Mouse (Mus musculus) MEL (cell line): Measurements from ENCODE around the gene Asb8. TPM values are rescaled to one million over a fixed set of nuclear protein-coding genes. Genes with fewer than 3 reads are reported as not detected.

Experiments used
- DNase-seq: peaks from one replicate; pipeline ENCODE4 v3.0.0; 2011; ENCODE audit warnings: low read depth, low spot score
- H3K27ac ChIP-seq: 2 replicates; pipeline ENCODE4 v1.5.1; 2012; ENCODE audit warnings: low read depth, mild to moderate bottlenecking, control low read depth, low read length, moderate library complexity; ENCODE audit not compliant: control insufficient read depth
- H3K27me3 ChIP-seq, 2 experiments: fragments of 150-350 bp in 1 of 2; sonication (generic) in 1 of 2; 2 replicates each; pipeline ENCODE4 v1.6.1; 2012; ENCODE audit warnings: low read length in 2 of 2, mild to moderate bottlenecking in 2 of 2, improper control_type of control experiment in 1 of 2, moderate library complexity in 1 of 2; ENCODE audit not compliant: insufficient read depth in 2 of 2, control insufficient read depth in 1 of 2
- H3K36me3 ChIP-seq, 2 experiments: 2 replicates each; pipeline ENCODE4 v1.6.1; 2012 to 2014; ENCODE audit warnings: low read length in 2 of 2, improper control_type of control experiment in 1 of 2, inconsistent platforms in 1 of 2, mild to moderate bottlenecking in 1 of 2; ENCODE audit not compliant: insufficient read depth in 2 of 2, control insufficient read depth in 1 of 2
- H3K4me1 ChIP-seq, 2 experiments: fragments of 150-350 bp in 1 of 2; sonication (generic) in 1 of 2; 2 replicates each; pipeline ENCODE4 v1.6.1; 2012; ENCODE audit warnings: low read length in 2 of 2, improper control_type of control experiment in 1 of 2, mild to moderate bottlenecking in 1 of 2; ENCODE audit not compliant: insufficient read depth in 2 of 2, control insufficient read depth in 1 of 2
- H3K4me3 ChIP-seq, 2 experiments: fragments of 150-350 bp in 1 of 2; sonication (generic) in 1 of 2; 2 replicates each; pipeline ENCODE4 v1.5.1; 2012; ENCODE audit warnings: low read depth in 2 of 2, low read length in 2 of 2, mild to moderate bottlenecking in 2 of 2, moderate library complexity in 2 of 2, control low read depth in 1 of 2, improper control_type of control experiment in 1 of 2; ENCODE audit not compliant: control insufficient read depth in 1 of 2, insufficient read depth in 1 of 2
- H3K79me2 ChIP-seq: 2 replicates; pipeline ENCODE4 v1.6.1; 2012; ENCODE audit warnings: mild to moderate bottlenecking, low read length, moderate library complexity; ENCODE audit not compliant: control insufficient read depth, poor library complexity, insufficient read depth
- H3K9ac ChIP-seq: 2 replicates; pipeline ENCODE4 v1.6.1; 2012; ENCODE audit warnings: low read depth, mild to moderate bottlenecking, control low read depth, low read length, moderate library complexity; ENCODE audit not compliant: control insufficient read depth, poor library complexity, severe bottlenecking
- H3K9me3 ChIP-seq: fragments of 150-350 bp; sonication (generic); replicated peaks from 2 replicates; pipeline ENCODE4 v1.6.1; 2012; ENCODE audit warnings: mild to moderate bottlenecking, low read length, improper control_type of control experiment, moderate library complexity; ENCODE audit not compliant: insufficient read depth
- BHLHE40 ChIP-seq: IDR thresholded peaks from 2 replicates; pipeline ENCODE4 v1.6.1; 2012; ENCODE audit warnings: low read depth, mild to moderate bottlenecking, inconsistent platforms, low read length, improper control_type of control experiment, borderline replicate concordance
- CHD1 ChIP-seq: IDR thresholded peaks from 2 replicates; pipeline ENCODE4 v1.6.1; 2012; ENCODE audit warnings: low read depth, mild to moderate bottlenecking, inconsistent platforms, low read length, improper control_type of control experiment
- E2F4 ChIP-seq: IDR thresholded peaks from 2 replicates; pipeline ENCODE4 v1.6.1; 2011; ENCODE audit warnings: low read depth, low read length, improper control_type of control experiment, borderline replicate concordance
- ELF1 ChIP-seq: IDR thresholded peaks from 2 replicates; pipeline ENCODE4 v1.6.1; 2014; ENCODE audit warnings: low read depth, mild to moderate bottlenecking, inconsistent platforms, low read length, improper control_type of control experiment, moderate library complexity
- EP300 ChIP-seq, 2 experiments: IDR thresholded peaks; 2 replicates each; pipeline ENCODE4 v1.6.1; 2011; ENCODE audit warnings: improper control_type of control experiment in 2 of 2, low read length in 2 of 2, low read depth in 1 of 2, mild to moderate bottlenecking in 1 of 2
- GABPA ChIP-seq: IDR thresholded peaks from 2 replicates; pipeline ENCODE4 v1.6.1; 2012; ENCODE audit warnings: low read depth, mild to moderate bottlenecking, inconsistent platforms, low read length, improper control_type of control experiment, moderate library complexity
- GATA1 ChIP-seq: IDR thresholded peaks from 2 replicates; pipeline ENCODE4 v1.6.1; 2011; ENCODE audit warnings: low read depth, low read length, improper control_type of control experiment
- KAT2A ChIP-seq: conservative IDR thresholded peaks from 2 replicates; pipeline ENCODE4 v1.6.1; 2012; ENCODE audit warnings: low read depth, low read length, improper control_type of control experiment, inconsistent platforms
- MAFK ChIP-seq: IDR thresholded peaks from 2 replicates; pipeline ENCODE4 v1.6.1; 2011; ENCODE audit warnings: low read depth, mild to moderate bottlenecking, low read length, improper control_type of control experiment, borderline replicate concordance
- MAZ ChIP-seq: IDR thresholded peaks from 2 replicates; pipeline ENCODE4 v1.6.1; 2012; ENCODE audit warnings: low read depth, mild to moderate bottlenecking, inconsistent platforms, low read length, improper control_type of control experiment
- MEF2A ChIP-seq: IDR thresholded peaks from 2 replicates; pipeline ENCODE4 v1.6.1; 2014; ENCODE audit warnings: low read depth, mild to moderate bottlenecking, inconsistent platforms, low read length, improper control_type of control experiment; ENCODE audit not compliant: poor library complexity, insufficient replicate concordance, severe bottlenecking; ENCODE audit errors: extremely low read depth
- MXI1 ChIP-seq: IDR thresholded peaks from 2 replicates; pipeline ENCODE4 v1.6.1; 2011; ENCODE audit warnings: mild to moderate bottlenecking, low read depth, low read length, improper control_type of control experiment
- MYB ChIP-seq: IDR thresholded peaks from 2 replicates; pipeline ENCODE4 v1.6.1; 2011; ENCODE audit warnings: mild to moderate bottlenecking, low read depth, low read length, improper control_type of control experiment
- NRF1 ChIP-seq: IDR thresholded peaks from 2 replicates; pipeline ENCODE4 v1.6.1; 2014; ENCODE audit warnings: low read depth, mild to moderate bottlenecking, inconsistent platforms, low read length, improper control_type of control experiment, moderate library complexity; ENCODE audit not compliant: poor library complexity, insufficient read depth, severe bottlenecking
- POLR2A ChIP-seq, 2 experiments: IDR thresholded peaks; 2 replicates each; pipeline ENCODE4 v1.6.1; 2011 to 2012; ENCODE audit warnings: low read length in 2 of 2, mild to moderate bottlenecking in 2 of 2, control low read depth in 1 of 2, improper control_type of control experiment in 1 of 2, low read depth in 1 of 2, moderate library complexity in 1 of 2; ENCODE audit not compliant: control insufficient read depth in 1 of 2, insufficient read depth in 1 of 2, poor library complexity in 1 of 2
- POLR2AphosphoS2 ChIP-seq: IDR thresholded peaks from 2 replicates; pipeline ENCODE4 v1.6.1; 2011; ENCODE audit warnings: low read length, improper control_type of control experiment
- POLR2AphosphoS5 ChIP-seq: IDR thresholded peaks from 2 replicates; pipeline ENCODE4 v1.6.1; 2012; ENCODE audit warnings: low read depth, borderline replicate concordance, mild to moderate bottlenecking, inconsistent platforms, low read length, moderate library complexity, mixed read lengths
- RCOR1 ChIP-seq: IDR thresholded peaks from 2 replicates; pipeline ENCODE4 v1.6.1; 2012; ENCODE audit warnings: low read depth, mild to moderate bottlenecking, inconsistent platforms, low read length, improper control_type of control experiment
- SIN3A ChIP-seq: IDR thresholded peaks from 2 replicates; pipeline ENCODE4 v1.6.1; 2012; ENCODE audit warnings: low read length, improper control_type of control experiment, inconsistent platforms
- SMC3 ChIP-seq: IDR thresholded peaks from 2 replicates; pipeline ENCODE4 v1.6.1; 2011; ENCODE audit warnings: low read depth, low read length, improper control_type of control experiment
- TBP ChIP-seq: IDR thresholded peaks from 2 replicates; pipeline ENCODE4 v1.8.0; 2011; ENCODE audit warnings: low read depth, low read length, improper control_type of control experiment
- UBTF ChIP-seq: IDR thresholded peaks from 2 replicates; pipeline ENCODE4 v1.6.1; 2012; ENCODE audit warnings: low read depth, mild to moderate bottlenecking, inconsistent platforms, low read length, improper control_type of control experiment, moderate library complexity, borderline replicate concordance; ENCODE audit not compliant: insufficient read depth
- USF1 ChIP-seq: IDR thresholded peaks from 2 replicates; pipeline ENCODE4 v1.6.1; 2014; ENCODE audit warnings: low read depth, mild to moderate bottlenecking, inconsistent platforms, low read length, improper control_type of control experiment, moderate library complexity
- ZC3H11A ChIP-seq: IDR thresholded peaks from 2 replicates; pipeline ENCODE4 v1.6.1; 2012; ENCODE audit warnings: low read depth, mild to moderate bottlenecking, inconsistent platforms, low read length, improper control_type of control experiment
- ZKSCAN1 ChIP-seq: IDR thresholded peaks from 2 replicates; pipeline ENCODE4 v1.6.1; 2012; ENCODE audit warnings: low read depth, mild to moderate bottlenecking, inconsistent platforms, low read length, improper control_type of control experiment, moderate library complexity
- ZMIZ1 ChIP-seq: IDR thresholded peaks from 2 replicates; pipeline ENCODE4 v1.6.1; 2012; ENCODE audit warnings: low read depth, mild to moderate bottlenecking, inconsistent platforms, low read length, improper control_type of control experiment, moderate library complexity
- ZNF384 ChIP-seq: IDR thresholded peaks from 2 replicates; pipeline ENCODE4 v1.6.1; 2012; ENCODE audit warnings: low read depth, mild to moderate bottlenecking, inconsistent platforms, low read length, improper control_type of control experiment
- polyA plus RNA-seq, 2 experiments: library from polyadenylated mRNA; stranded (reverse) in 1 of 2; unstranded in 1 of 2; fragments of >175 nt in 1 of 2; fragments of >200 nt in 1 of 2; gene quantifications; 2 replicates each; pipeline versions ENCODE4 v1.2.1 to v1.2.4; 2012; ENCODE audit warnings: low replicate concordance in 2 of 2, low read depth in 1 of 2; ENCODE audit not compliant: insufficient read length in 2 of 2, insufficient read depth in 1 of 2, missing spikeins in 1 of 2
- total RNA-seq: library from RNA; depleted of rRNA; stranded (reverse); fragments of 300-350 nt; gene quantifications from 2 replicates; pipeline ENCODE4 v1.2.3, GENCODE M21; 2012

Gene Asb8
- total and polyA plus RNA-seq, 3 experiments, result 33.1 to 38.2 TPM; not detected in 1

GRCm38 (mm10) chr15:98181856-98182570, 16.6 kb upstream of the Asb8 start:
- peaks cover 14 to 23% of the 10 kb centered on the region in 2 experiments for H3K27me3 ChIP-seq
- peak; percentile 31 for DNase-seq
- TF ChIP-seq CHD1 (no peak), USF1 (no peak), ZNF384 (no peak), POLR2AphosphoS2 (no peak), POLR2AphosphoS5 (no peak), ZKSCAN1 (no peak), KAT2A (no peak), E2F4 (no peak), RCOR1 (no peak), ELF1 (no peak)
- TF ChIP-seq, all 39 proteins: peak for 0
- Histone ChIP-seq H3K36me3 (peaks cover 0 to 5% of the 10 kb centered on the region in 2 experiments; a peak in 1 of 4 replicates), H3K9ac (no peak overlapping the region), H3K4me3 (no peak overlapping the region), H3K27ac (no peak overlapping the region), H3K79me2 (no peaks in the 10 kb centered on the region), H3K9me3 (no peaks in the 10 kb centered on the region), H3K4me1 (peaks cover 0 to 8% of the 10 kb centered on the region in 2 experiments; a peak in 3 of 4 replicates)

DNA sequence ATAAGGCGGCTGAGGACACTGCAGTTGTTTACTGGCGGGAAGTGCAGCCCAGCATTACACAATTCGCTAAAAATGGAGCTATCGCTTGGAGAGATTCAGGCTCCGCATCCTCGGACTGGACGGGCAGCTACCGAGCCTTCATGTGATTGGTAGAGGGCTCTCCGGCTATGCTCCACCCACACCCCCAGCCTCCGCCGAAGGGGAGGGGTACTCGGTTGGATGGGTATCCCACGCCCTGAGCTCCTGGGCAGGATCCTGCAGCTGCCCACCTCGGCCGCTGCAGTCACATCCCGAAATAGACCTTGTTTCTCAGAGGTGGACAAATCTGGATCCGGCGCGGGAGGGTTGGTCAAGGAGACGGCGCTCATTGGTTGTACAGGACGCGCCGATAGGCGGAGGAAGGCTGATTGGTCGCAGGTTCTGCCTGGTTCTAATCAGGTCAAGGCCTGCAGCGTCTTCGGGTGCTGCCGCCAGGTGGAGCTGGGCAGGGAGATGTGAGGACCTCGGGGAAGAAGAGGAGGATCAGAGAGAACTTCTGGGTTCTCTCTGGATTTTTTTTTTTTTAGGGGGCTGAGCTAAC, 15.8 kb upstream of the Asb8 start:
- Histone ChIP-seq H3K9me3 (no peaks in the 10 kb centered on the region), H3K27ac (no peak overlapping the region), H3K36me3 (peaks cover 0 to 5% of the 10 kb centered on the region in 2 experiments; a peak in 1 of 4 replicates), H3K79me2 (no peaks in the 10 kb centered on the region), H3K4me3 (peak overlapping the region; percentile 28 to 62), H3K9ac (peak overlapping the region; percentile 16), H3K27me3 (peaks cover 17 to 20% of the 10 kb centered on the region in 2 experiments), H3K4me1 (peaks cover 0 to 8% of the 10 kb centered on the region in 2 experiments; a peak in 3 of 4 replicates)
- DNase-seq, result peak; percentile 98
- TF ChIP-seq GABPA (no peak), POLR2A (IDR thresholded peaks at IDR 0.05; ENCODE audit: control insufficient read depth in 1 of 2, insufficient read depth in 1 of 2, low read depth in 1 of 2, low read length in 2 of 2, poor library complexity in 1 of 2) (peak; percentile 23 to 37; a peak in 1 of 4 replicates), ZKSCAN1 (no peak), ZC3H11A (peak; percentile 60), UBTF (no peak), SIN3A (peak; percentile 48), NRF1 (0 out of 2 replicates have a peak, but pooled peaks have one; percentile 21), KAT2A (no peak), TBP (peak; percentile 51; the same call in 1 of the 2 replicates), MYB (no peak), GATA1 (peak; percentile 94), EP300 (IDR thresholded peaks at IDR 0.05; ENCODE audit: low read depth in 1 of 2, low read length in 2 of 2) (no peak), MAFK (no peak), E2F4 (peak; percentile 82; the same call in 1 of the 2 replicates), BHLHE40 (no peak), SMC3 (peak; percentile 98), MAZ (0 out of 2 replicates have a peak, but pooled peaks have one; percentile 45), MXI1 (no peak), CHD1 (no peak), USF1 (no peak), RCOR1 (peak; percentile 18; the same call in 1 of the 2 replicates), MEF2A (no peak), ZNF384 (peak; percentile 91), ZMIZ1 (no peak)
